Mouse (Mus musculus): ENCODE data around the gene Gm21988.

The Gm21988 gene

DNA sequence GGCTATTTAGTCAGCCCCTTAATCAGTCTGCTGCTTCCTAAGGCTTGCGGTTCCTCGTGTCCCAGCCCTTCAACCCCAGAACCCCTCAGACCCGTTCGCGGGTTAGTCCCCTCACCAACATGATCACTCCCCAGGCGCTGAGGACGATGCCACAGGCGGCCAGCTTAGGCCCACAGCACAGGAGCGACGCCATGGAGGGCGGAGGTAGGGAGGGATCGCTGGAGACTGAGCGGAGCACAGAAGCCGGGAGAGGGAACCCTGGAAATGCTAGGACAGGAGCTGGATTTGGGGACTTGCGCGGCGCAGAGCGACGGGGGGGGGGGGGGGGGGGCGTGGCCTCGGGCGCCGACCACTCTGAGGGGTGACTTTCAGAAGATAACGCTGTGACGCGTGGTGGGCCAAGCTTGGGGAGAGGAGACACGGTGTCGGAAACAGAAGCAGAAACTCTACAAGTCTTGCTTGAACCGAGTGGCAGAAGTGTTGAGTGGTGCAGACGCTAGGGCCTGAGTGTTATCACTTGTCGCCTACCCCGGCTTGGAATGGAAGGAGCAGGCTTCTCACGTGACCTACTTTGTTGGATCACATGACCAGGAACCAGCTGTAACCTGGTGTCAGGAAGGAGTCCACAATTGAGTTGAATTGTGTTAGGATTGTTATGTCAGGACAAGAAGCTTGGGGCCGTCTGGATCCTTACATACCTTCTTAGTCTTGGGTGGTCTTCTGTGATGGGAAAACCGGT lies at the start of gene Gm21988, which contains the start of gene Rnasek:
TSS of gene Gm21988 (minus strand) at position 290 of the 739 bp plus-strand sequence.
TSS of gene Rnasek (minus strand) at position 302 of the 739 bp plus-strand sequence.
- peak; percentile 80 for DNase-seq

DNA sequence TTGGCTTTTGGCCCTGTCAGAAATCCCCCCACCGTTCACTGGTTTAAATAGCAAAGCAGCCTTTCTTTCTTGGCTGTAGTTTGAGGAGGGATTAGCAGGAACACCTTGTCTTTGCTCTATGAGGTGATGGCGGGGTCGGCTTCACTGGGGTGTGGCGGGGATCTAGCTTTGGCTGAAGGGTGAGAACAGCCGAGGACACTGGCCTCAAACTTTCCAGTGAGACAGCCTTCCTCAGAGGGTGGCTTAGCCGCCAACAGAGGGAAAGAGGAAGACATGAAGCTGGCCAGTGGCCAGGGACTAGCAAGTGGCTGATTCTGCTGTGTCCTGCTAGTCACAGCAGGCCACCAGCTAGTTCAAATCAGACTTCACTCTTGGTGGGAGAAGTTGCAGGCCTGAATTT lies 49.6 kb upstream of the Gm21988 start:
- DNase-seq, result no peak

DNA sequence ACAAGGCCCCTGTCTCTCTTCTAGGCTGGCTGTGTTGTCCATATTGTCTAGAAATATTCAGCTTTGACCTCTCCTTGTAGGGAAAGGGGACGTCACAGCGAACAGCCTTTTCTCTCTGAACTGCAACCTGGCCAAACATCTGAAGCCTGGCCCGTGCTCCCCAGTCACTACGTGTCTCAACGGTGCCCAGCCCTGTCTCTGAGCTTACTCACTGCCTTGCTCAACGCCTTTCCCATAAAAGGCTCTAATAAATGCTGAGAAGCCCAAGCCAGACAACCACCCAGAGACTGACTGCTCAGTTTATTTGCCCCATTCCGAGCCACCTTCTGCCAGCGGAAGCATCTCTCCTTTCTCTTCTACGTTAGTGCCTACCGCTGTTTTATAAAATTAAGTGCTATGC lies 48.5 kb upstream of the Gm21988 start:
- DNase-seq, result no peak

DNA sequence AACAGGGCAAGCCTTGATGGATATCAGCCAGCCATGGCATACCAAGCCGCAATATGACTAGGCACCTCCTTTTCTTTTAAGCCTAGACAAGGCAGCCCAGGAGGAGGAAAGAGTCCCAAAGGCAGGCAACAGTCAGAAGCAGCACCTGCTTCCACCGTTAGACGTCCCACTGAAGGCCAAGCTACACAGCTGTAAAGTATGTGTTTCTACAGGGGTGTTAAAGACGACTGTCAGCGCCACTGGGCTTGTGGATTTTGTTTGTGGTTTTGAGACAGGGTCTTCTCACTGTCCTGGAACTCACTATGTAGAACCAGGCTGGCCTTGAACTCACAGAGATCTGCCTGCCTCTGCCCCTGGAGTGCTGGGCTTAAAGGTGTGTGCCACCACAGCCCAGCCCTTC lies 46.1 kb upstream of the Gm21988 start:
- no peak for DNase-seq

DNA sequence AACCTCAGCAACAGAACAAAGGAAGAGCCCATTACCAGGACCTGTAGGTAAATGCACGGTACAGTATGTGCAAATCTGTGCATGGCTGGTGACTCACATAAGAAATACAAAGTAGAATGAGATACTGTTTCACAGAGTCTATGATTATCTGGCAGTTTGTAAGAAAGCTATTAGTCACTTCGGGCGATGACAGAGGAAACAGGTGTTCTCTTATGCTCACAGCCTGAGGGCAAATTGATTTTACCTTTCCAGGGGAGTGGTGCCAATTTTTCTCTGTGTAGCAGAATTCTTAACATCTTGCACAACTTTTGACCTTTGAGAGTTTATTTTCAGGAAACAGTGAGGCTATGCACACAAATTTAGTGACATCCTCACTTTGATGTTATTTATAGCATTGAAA lies 45.1 kb upstream of the Gm21988 start:
- no peak for DNase-seq

DNA sequence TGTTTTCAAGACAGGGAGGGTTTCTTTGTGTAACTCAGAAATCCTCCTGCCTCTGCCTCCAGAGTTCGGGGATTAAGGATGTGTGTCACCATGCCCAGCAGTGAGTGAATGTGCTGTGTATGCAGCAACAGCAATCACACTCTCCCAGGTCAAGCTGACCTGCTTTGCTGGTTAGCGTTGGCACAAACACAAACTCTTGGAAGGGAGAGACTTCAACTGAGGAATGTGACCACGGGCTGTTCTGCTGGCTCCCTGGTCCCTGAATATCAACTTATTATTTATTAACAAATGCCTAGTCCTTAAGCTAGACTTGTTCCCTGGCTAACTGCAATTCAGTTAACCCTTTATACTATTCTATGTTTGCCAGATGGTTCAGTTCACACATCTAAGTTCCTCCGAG lies 44.0 kb upstream of the Gm21988 start:
- no peak for DNase-seq

DNA sequence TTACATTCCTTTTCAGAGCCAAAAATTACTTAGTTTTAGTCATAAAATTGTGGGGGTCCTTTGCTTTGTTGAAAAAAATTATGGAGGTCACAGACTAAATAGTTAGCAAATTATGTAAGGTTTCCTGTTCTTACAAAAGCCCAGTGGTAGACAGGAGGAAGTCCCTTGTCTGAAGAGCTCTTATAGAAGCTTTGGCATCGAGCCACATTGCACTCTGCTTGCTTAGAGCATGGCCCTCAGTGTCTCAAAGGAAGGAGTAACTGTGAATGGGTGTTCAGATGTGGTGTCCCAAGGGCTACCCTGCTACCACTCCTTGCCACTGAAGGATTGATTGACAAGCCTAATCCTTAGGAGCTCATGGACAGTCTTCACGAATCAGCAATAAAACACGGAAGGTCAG lies 40.8 kb upstream of the Gm21988 start:
- DNase-seq, result peak; percentile 72

DNA sequence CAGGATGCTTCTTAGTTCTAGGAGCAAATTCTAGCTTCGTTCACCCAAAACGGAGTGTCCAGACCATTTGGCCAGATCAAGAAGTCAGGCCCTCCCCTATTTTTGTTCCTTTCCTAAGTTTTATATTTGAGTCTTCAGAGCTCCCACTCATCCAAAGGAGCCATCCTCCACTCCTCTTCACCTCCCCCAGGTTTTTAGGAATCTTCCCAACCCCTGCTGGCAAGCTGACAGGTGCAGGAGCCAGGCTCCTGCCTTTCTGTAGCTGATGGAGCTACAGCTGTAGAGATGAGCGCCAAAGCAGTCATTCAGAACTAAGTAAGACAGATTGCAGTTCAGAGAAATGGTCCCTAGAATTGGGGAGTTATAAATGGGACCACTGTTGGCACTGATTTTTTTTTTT lies 39.3 kb upstream of the Gm21988 start:
- DNase-seq, result no peak

DNA sequence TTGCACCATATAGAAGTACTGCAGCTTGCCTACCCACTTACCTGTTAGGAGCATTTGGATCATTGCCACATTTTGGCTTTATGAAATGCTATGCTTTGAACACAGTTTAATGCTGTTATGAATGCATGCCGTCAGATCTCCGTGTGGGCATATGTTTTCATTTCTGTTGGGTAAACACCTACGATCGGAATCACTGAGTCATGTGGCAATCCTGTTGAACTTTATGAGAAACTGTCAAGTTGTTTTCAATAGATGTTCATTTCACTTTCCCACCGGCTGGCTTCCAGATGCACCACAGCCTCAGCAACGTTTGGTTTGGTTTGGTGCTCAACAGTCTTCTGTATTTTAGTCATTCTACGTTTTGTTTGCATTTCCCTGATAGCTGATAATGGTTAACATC lies 32.0 kb upstream of the Gm21988 start:
- no peak for DNase-seq

DNA sequence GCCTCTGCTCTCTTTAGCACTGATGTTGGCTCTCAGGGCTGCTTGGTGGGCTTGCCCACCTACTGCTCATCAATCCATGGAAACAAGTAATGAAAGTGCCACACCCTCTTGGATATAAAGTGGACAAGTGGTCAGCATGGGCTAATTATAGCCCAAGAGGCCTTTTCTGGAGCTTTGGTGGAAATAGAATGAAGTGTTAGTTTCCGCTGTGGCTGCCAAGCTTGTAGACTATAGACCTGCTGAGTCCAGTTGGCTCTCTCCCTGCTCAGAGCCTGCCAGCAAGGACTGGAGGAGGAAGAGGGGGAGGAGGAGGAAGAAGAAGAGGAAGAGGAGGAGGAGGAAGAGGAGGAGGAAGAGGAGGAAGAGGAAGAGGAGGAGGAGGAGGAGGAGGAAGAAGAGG lies 26.8 kb upstream of the Gm21988 start:
- peak; percentile 41 for DNase-seq

DNA sequence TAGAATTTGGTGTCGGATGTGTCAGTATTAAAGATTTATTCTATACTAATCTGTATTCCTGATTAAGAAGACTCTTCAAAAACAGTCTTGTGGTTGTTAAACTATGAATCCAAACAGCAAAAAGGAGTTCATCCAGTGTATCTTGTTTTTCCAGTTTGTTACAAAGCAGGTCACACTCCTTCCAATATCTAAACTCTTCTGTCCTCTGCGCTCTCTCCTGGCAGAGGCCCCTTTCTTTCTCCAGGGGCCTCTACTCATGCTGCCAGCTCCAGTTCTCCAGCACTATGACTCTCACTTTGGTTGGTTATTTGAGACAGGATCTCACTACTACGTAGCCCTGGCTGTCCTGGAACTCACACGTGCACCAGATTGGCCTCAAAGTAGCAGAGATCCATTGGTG lies 26.2 kb upstream of the Gm21988 start:
- no peak for DNase-seq

DNA sequence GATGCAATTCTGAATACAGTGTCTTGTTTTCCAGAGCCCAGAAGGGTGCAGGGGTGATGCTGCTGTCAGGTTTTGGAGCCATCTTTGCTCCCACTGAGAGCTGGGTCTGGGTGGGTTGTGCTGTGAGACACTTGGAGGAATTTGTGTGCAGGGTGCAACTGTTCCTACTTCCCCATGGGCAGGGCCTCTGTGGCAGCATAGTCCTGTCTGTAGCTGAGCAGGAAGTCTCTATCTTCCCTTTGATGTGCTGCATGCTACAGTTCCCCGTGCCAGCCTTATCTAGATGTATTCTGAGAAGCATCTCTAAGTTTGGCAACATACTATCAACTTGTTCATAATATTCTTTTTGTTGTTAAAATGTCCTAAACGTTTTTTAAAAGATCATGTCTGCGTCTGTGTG lies 25.6 kb upstream of the Gm21988 start:
- DNase-seq, result no peak

DNA sequence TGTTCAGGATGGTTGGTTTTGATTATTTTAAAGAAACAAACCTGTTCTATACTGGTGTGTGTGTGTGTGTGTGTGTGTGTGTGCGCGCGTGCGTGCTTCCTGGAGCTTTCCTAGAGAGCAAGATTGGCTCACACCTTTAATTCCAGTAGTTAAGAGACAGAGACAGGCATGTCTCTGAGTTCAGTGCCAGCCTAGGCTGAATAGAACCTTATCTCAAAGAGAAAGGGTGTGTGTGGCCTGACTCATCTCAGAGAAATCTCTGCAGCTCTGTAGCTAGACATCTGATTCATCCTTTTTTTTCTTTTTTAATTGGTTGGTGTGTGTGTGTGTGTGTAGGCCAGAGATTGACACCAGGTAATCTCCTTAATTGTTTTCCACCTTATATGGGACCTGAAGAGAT lies 19.4 kb upstream of the Gm21988 start:
- no peak for DNase-seq

DNA sequence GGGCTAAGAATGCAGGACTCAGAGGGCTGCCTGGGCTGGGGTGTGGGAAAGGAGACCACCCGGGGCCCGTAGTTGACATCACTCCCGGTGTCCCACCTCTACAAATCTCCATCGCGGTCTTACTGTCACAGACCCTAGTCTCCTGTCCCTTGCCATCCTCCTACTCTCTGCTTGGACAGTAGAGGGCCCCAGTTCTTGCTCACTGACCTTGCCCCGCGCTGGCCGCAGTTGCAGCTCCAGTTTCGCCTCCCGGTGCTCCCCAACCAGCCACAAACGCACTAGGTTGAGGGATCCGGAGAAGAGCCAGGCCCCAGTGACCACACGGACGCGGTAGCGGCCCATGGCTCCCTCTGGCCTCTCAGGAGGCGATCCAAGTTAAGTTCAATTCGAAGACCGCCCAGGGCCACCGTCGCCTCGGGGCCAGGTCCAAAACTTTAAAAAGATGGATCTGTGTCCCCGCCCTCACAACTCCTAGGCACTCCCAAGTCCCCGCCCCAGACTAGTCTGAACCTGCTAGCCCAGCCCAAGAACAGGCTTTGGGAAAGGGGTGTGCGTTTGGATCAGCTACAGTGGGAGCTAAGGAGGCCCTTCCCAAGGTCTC lies 15.4 kb upstream of the Gm21988 start, which contains the start of gene Alox12:
TSS of gene Alox12 (minus strand) at position 423 of the 601 bp plus-strand sequence.
- DNase-seq, result peak; percentile 66

DNA sequence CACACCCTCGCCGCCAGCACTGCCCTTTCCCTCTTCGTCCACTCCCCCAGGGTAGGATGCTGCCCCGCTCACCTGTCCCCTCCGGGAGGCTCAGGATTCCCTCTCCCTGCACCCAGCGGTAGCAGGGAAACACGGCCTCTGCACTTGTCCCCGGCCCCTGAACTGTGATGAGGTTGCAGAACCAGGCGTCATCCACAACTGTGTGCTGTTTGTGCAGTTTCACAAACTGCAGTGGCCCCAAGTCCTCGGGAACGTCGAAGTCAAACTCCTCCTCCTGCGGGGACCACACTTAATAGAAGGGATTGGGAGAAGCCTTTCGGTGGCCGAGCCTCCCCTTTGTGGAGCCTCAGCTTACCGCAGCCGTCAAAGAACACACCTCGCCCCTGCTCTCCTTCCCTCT lies 14.7 kb upstream of the Gm21988 start:
- no peak for DNase-seq

DNA sequence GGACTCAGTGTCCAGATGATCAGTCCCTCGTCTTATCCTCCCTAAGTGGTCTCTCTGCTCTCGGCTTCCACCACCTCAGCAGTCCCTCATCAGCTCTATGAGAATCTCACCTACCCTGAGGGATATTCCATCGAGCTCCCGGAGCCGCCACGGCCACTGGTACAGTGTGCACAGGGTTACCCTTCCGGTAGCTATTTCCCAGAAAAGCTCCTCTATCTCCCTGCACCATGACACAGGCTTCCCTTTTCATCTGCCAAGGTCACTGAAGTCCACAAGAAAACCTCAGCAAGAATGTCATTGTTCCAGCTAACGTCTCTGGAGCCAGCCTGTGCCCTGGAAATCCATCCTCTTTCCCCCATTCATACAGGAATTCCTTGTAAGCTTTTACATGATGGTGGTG lies 12.2 kb upstream of the Gm21988 start:
- DNase-seq, result no peak

DNA sequence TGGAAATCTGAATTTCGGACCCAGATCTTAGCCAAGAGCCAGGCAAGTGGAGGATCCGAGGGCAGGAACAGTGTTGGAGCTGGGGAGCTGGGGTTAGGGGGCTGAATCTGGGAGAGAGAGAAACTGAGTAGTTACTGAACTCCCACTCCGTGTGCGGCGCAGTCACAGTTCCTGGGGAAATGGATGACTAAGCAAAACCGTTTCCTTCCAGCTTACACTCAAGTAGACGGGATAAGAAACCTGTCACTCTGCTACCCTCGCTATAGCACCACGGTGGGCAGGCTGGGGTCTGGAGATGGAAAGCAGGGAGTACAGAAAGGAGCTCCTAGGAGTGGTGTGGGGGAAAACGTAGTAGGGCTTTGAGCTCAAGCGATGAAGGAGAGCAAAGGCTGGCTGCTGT lies 10.5 kb upstream of the Gm21988 start:
- DNase-seq, result no peak

DNA sequence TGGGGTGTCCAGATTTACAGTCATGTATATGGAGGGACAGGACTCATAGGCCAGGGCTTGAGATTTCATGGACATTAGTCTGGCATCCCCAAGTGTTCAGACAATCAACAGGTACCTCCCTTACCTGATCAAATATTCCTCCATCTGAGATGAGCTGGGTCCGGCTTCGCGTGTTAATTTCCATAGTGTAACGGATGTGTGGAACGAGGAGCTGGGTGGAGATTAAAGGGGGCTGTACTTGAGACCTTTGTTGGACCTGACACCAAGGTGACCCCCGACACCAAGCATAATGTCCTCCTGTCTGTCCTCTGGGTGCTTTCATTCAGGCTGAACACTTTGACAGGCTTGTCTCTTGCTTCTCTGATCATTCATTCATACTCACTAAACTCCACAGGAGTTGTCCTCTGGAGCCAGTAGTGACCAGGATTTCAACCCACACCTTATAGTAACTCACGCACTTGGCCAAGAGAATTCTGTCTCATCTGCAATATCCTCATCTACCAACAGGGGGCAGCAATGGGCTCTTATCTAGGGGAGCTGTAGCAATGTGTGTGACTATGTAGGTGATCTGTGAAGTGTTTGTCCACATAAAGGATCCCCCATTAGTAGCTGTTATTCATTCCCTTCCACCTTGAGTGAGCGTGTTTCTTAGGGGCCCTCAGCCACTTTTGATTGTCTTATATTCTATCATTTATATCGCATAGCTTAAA lies 7.7 kb upstream of the Gm21988 start:
- DNase-seq, result peak; percentile 84

DNA sequence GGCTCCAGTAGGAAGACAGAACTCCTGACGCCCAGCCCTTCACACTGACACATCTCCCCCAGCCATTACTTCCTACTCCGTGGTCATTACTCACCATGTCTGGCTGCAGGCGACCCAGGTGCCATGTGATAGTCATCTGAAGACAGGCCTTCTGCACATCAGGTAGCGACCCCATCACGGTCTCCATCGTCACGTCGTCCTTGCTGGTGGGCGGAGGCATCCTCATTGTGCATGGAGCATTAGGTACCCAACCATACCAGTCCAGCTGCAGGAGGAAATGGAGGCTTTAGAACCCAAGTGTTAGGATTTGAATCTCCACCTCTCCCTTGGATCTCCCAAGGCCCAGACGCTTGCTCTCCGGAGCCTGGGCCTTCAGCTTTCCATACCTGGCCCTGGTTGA lies 3.0 kb upstream of the Gm21988 start:
- no peak for DNase-seq

DNA sequence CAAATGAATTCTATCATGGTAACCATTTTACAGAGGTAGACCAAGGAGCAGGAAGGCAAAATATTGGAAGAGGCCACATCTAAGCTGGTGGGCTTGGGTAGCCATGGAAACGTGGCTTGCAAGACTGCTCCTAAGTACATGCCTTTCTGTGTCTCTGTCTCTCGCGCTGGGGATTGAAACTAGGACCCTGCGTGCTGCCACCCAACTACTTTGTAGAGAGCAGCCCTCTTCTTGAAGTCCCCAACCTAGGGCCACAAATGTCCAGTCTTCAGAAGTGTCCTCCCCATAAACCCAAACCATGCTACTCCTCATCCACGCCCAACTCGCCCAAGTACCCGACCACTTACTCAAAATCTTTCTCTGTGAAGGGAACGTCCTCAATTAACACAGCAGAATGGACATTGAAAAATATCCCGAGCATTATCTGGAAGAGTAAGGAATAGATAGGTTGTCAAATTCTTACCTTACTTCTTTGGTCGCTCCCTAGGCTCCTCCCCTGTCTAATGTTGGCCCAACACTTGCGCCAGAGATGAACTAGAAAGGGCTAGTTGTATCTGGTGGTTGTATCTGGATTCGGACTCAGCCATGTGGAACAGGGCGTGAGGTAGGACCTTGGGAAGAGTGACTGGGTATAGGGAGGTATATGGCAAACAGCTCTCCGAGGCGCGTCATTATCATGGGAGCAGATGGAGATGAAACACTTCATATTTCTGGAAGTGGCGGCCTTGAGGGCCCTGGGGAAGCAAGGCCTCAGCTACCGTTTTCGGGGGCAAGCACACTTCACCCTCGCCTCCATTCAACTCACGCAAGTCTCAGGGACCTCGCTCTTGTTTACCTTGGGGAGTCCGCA lies 814 bp downstream of the Gm21988 start:
- DNase-seq, result no peak

DNA sequence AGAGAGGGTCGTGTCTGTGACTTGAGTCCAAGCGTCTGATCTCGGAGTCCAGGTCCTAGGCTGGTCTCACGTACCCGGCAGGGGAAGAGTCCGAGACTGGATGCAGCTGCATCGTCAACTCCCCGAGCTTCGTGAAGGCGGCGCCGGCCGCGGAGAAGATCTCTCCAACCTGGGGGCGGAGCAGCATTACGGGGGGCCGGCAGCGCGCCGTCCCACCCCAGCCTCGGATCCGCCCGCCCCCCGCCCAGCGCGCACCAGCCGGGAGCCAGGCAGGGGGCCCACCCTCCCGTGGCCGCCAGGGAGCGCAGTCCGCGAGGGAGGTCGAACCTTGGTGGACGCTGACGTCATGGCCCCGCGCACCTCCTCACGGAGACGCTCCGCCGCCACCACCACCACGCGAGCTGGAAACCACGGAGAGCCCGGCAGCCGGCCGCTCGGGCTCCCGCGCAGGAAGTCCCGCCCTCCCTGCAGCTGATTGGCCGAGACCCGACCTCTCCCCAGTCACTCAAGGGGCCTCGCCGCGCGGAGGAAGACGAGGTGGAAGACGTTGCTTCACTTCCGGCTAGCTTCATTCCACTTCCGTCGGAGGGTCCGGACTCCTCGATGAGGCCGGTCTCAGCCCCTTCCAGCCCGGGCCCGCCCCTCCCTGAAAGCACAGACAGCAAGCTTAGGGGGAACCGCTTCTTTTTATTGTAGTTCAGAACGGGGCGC lies 2.0 kb downstream of the Gm21988 start, which contains the start of gene 0610010K14Rik:
TSS of gene 0610010K14Rik (minus strand) at position 458 of the 711 bp plus-strand sequence.
- DNase-seq, result peak; percentile 98

DNA sequence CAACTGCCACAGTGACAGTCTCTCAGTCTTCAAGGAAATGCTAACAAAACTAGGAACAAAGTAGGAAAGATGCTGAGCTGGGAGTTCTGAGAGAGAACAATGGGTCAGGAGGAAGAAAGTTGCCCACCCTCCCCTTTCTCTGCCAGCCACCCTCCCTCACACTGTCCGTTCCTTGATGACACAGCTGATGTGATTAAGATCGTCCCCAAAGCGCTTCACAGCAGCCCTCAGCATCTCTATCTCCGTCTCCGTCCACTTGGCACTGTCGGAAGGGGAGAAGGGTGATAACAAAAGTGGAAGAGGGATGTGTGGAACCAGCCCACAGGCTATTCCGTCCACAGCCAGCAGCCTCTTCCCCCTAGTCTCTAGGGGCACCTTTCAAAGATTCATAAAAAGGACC lies 2.9 kb downstream of the Gm21988 start:
- DNase-seq, result no peak
